Mouse (Mus musculus) forebrain, embryonic 15.5 days (tissue): Measurements from ENCODE around the gene Slpi. TPM values are rescaled to one million over a fixed set of nuclear protein-coding genes. Genes with fewer than 3 reads are reported as not detected.
"Not testable (repeated sequence)": the region's sequence is repeated elsewhere in the genome, so short reads cannot be mapped to it uniquely, and the experiment has no call there.

Source experiments
- ATAC-seq: fragments of 200-750 bp; cut with Nextera tagmentation; replicated peaks from 2 replicates; pipeline ENCODE4 v1.8.0; 2017; ENCODE audit warnings: mild to moderate bottlenecking, moderate TSS enrichment, moderate library complexity
- H3K27ac ChIP-seq: fragments of 300-500 bp; sonication (generic); replicated peaks from 2 replicates; pipeline ENCODE4 v1.5.1; 2015; ENCODE audit warnings: mild to moderate bottlenecking, inconsistent platforms
- H3K27me3 ChIP-seq: fragments of 300-500 bp; sonication (generic); 2 replicates; pipeline ENCODE4 v1.6.1; 2015; ENCODE audit warnings: inconsistent platforms
- H3K36me3 ChIP-seq: fragments of 300-500 bp; sonication (generic); 2 replicates; pipeline ENCODE4 v1.6.1; 2015; ENCODE audit warnings: mild to moderate bottlenecking, inconsistent platforms
- H3K4me1 ChIP-seq: fragments of 300-500 bp; sonication (generic); 2 replicates; pipeline ENCODE4 v1.6.1; 2015; ENCODE audit warnings: inconsistent platforms
- H3K4me2 ChIP-seq: fragments of 300-500 bp; sonication (generic); replicated peaks from 2 replicates; pipeline ENCODE4 v1.6.1; 2015; ENCODE audit warnings: mild to moderate bottlenecking, inconsistent platforms
- H3K4me3 ChIP-seq: fragments of 300-500 bp; sonication (generic); 2 replicates; pipeline ENCODE4 v1.5.1; 2015; ENCODE audit warnings: mild to moderate bottlenecking, inconsistent platforms
- H3K9ac ChIP-seq: fragments of 300-500 bp; sonication (generic); replicated peaks from 2 replicates; pipeline ENCODE4 v1.6.1; 2015; ENCODE audit warnings: mild to moderate bottlenecking, inconsistent platforms
- H3K9me3 ChIP-seq: fragments of 300-500 bp; sonication (generic); 2 replicates; pipeline ENCODE4 v1.6.1; 2016; ENCODE audit warnings: inconsistent platforms
- WGBS: fragments of 180-500 bp; shearing (Covaris S2); methylation state at CpG from one replicate; pipeline ENCODE4 v1.1.7; 2015; ENCODE audit warnings: mixed read lengths; 5-methylcytosine and 5-hydroxymethylcytosine counted together
- polyA plus RNA-seq: library from polyadenylated mRNA; unstranded; fragments of >200 nt; fragmentation: Nextera tagmentation; extraction: Ambion mirVana; gene quantifications from 2 replicates; pipeline ENCODE4 v1.2.1, GENCODE M21; 2015

Slpi gene
- polyA plus RNA-seq, 1 experiment from 2014 or later, result not detected

DNA sequence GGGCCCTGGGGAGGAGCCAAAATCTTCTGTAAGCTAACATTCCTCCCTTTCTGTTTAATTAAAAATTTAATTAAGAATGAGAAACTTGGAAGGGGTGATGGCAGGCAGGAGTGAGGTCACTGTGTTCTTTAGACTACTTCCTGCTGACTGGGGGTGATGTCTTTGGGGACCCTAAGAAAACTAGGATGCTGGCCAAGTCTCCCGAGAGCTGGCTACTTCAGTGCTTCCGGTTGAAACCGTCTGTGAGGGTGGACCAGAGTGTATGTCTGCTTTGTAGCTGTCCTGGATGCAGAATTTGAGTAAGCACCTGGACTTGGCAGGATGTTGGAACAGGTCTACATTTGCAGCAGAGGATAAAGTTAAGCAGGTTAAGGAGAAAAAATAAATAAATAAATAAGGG is 21.9 kb downstream of the Slpi start:
- Histone ChIP-seq H3K36me3 (no peaks in the 10 kb centered on the region), H3K4me3 (no peak overlapping the region), H3K9ac (no peak overlapping the region), H3K4me2 (no peak overlapping the region), H3K4me1 (no peaks in the 10 kb centered on the region), H3K9me3 (no peaks in the 10 kb centered on the region), H3K27ac (no peak overlapping the region), H3K27me3 (no peaks in the 10 kb centered on the region)
- WGBS, result 25% methylated on average over 3 of the region's 3 CpGs
- no peak for ATAC-seq

DNA sequence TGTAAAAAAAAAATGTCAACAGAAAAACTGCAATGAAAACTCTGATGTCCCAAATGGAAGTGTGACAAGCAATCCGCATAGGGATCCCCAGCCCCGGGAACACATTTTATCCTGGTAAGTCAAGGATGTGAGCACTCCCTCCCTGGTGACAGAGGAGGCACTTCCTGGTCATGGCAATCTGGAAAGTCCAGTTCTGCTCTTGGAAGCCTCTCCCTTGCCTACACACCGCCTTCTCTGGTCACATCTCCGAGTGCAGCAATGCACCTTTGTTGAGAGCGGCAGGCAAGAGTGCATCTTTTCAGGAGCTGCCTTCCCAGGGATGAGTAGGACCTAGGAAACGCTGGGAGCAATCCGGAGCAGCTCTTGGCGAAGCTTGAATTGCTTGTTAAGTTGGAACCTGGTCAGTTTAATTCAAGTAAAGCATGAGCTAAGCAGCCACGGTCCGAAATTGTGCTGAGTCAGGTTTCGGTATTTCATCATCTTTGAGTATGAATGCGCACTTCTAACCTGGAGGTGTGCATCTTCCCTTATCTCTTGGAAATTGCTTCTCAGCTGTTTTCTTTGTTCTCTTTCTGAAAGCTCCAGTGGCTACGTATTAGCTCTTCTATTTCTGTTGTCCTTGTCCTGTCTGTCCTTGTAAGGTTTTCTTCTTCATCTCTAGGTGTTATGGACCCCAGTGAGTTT is 27.8 kb downstream of the Slpi start:
- WGBS, result 30% methylated on average over 13 of the region's 13 CpGs

GRCm38 (mm10) chr2:164359668-164360067 is 29.2 kb downstream of the Slpi start:
- H3K4me3 ChIP-seq, result no peak overlapping the region
- ATAC-seq, result no peak

More for the DNA sequence above, 27.8 kb downstream of the Slpi start:
- Histone ChIP-seq H3K27ac (no peak overlapping the region), H3K9ac (no peak overlapping the region), H3K27me3 (no peaks in the 10 kb centered on the region), H3K4me2 (no peak overlapping the region), H3K4me3 (no peak overlapping the region), H3K4me1 (no peaks in the 10 kb centered on the region), H3K9me3 (no peaks in the 10 kb centered on the region), H3K36me3 (no peaks in the 10 kb centered on the region)
- no peak for ATAC-seq

DNA sequence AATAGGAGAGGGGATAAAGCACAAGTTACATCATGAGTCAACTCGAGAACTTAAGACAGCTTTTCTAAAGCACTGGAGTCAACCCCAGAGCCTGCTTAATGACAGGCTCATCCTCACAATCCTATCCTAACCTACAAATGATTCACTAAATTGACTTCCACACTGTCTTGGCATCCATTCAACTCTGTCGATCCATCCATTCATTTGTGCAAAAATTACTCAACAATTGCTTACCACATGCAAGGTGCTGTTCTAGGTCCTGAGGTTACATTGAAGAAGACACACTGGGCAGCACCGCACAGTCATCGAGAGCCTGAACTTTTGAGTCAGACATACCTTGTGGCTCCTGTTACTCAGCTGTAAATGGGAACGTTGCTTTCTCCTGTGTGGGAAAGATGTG is 29.9 kb downstream of the Slpi start:
- 90% methylated on average over 5 of the region's 5 CpGs for WGBS
- Histone ChIP-seq H3K36me3 (no peaks in the 10 kb centered on the region), H3K27me3 (no peaks in the 10 kb centered on the region), H3K9ac (no peak overlapping the region), H3K27ac (no peak overlapping the region), H3K4me2 (no peak overlapping the region), H3K9me3 (no peaks in the 10 kb centered on the region), H3K4me1 (no peaks in the 10 kb centered on the region), H3K4me3 (no peak overlapping the region)
- no peak for ATAC-seq

More at GRCm38 (mm10) chr2:164359668-164360067, 29.2 kb downstream of the Slpi start:
- H3K4me1 ChIP-seq, result no peaks in the 10 kb centered on the region
- no peak overlapping the region for H3K4me2 ChIP-seq
- no peaks in the 10 kb centered on the region for H3K27me3 ChIP-seq
- no peaks in the 10 kb centered on the region for H3K36me3 ChIP-seq
- 84% methylated on average over 5 of the region's 5 CpGs for WGBS
- H3K9ac ChIP-seq, result no peak overlapping the region
- H3K27ac ChIP-seq, result no peak overlapping the region
- no peaks in the 10 kb centered on the region for H3K9me3 ChIP-seq

GRCm38 (mm10) chr2:164358373-164358772 is 30.5 kb downstream of the Slpi start:
- Histone ChIP-seq H3K4me2 (no peak overlapping the region), H3K9me3 (no peaks in the 10 kb centered on the region), H3K36me3 (no peaks in the 10 kb centered on the region), H3K27me3 (no peaks in the 10 kb centered on the region), H3K27ac (no peak overlapping the region), H3K4me3 (no peak overlapping the region), H3K9ac (no peak overlapping the region), H3K4me1 (no peaks in the 10 kb centered on the region)
- WGBS, result 79% methylated on average over 3 of the region's 3 CpGs
- no peak for ATAC-seq

- Histone ChIP-seq H3K27me3 (no peaks in the 10 kb centered on the region), H3K9me3 (no peaks in the 10 kb centered on the region), H3K4me3 (no peak overlapping the region), H3K27ac (no peak overlapping the region), H3K4me1 (no peaks in the 10 kb centered on the region), H3K4me2 (no peak overlapping the region), H3K36me3 (no peaks in the 10 kb centered on the region), H3K9ac (no peak overlapping the region)
- WGBS, result 83% methylated on average over 11 of the region's 11 CpGs
- no peak for ATAC-seq
Observed at GRCm38 (mm10) chr2:164356177-164356967, 32.5 kb downstream of the Slpi start.

GRCm38 (mm10) chr2:164353356-164353755 is 35.5 kb downstream of the Slpi start:
- no peak for ATAC-seq
- H3K4me1 ChIP-seq, result no peaks in the 10 kb centered on the region
- no peak overlapping the region for H3K27ac ChIP-seq
- no peak overlapping the region for H3K4me3 ChIP-seq
- H3K9ac ChIP-seq, result no peak overlapping the region
- no peaks in the 10 kb centered on the region for H3K27me3 ChIP-seq
- WGBS, result 89% methylated on average over 11 of the region's 11 CpGs
- no peaks in the 10 kb centered on the region for H3K36me3 ChIP-seq
- no peaks in the 10 kb centered on the region for H3K9me3 ChIP-seq
- H3K4me2 ChIP-seq, result no peak overlapping the region

DNA sequence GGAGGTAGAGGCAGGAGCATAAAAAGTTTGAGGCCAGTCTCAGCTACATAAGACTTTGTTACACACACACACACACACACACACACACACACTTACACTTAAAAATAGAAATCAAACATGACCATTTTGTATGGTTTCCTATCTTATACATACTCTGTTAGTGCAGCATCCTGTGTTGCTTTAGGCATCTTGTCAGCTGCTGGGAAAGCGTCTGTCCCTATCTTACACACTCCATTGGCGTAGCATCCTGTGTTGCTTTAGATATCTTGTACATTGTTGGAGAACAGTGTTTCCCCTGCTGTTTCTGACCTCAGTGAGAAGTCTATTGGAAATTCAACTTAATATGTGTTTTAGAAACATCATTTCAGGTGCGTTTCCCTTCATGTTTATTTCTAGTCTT is 36.2 kb downstream of the Slpi start:
- 89% methylated on average over 3 of the region's 3 CpGs for WGBS
- Histone ChIP-seq H3K27ac (no peak overlapping the region), H3K9me3 (no peaks in the 10 kb centered on the region), H3K4me3 (no peak overlapping the region), H3K27me3 (no peaks in the 10 kb centered on the region), H3K4me1 (no peaks in the 10 kb centered on the region), H3K36me3 (no peaks in the 10 kb centered on the region), H3K9ac (no peak overlapping the region), H3K4me2 (no peak overlapping the region)
- no peak for ATAC-seq

DNA sequence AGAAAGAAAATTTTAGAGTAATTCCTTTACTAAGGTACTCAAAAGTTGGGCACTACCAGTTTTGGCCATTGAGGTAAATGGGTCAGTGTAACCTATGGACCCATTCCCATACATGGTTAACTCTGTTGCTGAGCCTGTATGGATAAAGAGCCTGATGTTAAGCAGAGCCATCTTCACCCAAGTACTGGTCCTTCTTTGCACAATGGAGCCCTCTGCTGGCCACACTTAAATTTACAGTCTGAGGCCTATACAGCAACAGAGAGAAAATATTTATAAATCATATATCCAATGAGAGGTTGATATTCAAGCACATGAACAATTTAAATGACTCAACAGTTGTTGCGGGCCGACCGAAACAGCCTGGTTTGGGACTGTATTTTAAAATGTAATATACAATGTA is 39.9 kb downstream of the Slpi start:
- Histone ChIP-seq H3K4me2 (no peak overlapping the region), H3K27ac (no peak overlapping the region), H3K36me3 (no peaks in the 10 kb centered on the region), H3K27me3 (no peaks in the 10 kb centered on the region), H3K9me3 (no peaks in the 10 kb centered on the region), H3K9ac (no peak overlapping the region), H3K4me1 (no peaks in the 10 kb centered on the region), H3K4me3 (no peak overlapping the region)
- no peak for ATAC-seq
- 94% methylated on average over 3 of the region's 3 CpGs for WGBS

GRCm38 (mm10) chr2:164347697-164348096 is 41.2 kb downstream of the Slpi start:
- not testable (repeated sequence) for H3K27me3 ChIP-seq, H3K36me3 ChIP-seq, H3K27ac ChIP-seq, H3K4me3 ChIP-seq, ATAC-seq, H3K9me3 ChIP-seq, H3K4me1 ChIP-seq, H3K4me2 ChIP-seq, H3K9ac ChIP-seq

DNA sequence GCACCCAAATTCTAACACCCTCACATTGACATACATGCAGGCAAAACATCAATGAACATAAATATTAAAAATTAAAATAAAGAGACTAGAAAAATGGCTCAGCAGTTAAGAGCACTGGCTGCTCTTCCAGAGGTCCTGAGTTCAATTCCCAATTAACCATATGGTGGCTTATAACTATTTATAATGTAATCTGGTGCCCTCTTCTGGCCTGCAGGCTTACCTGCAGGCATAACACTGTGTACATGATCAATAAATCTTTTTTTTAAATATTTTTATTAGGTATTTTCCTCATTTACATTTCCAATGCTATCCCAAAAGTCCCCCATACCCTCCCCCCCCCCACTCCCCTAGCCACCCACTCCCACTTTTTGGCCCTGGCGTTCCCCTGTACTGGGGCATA is 45.2 kb downstream of the Slpi start:
- H3K4me2 ChIP-seq, ATAC-seq, H3K36me3 ChIP-seq, H3K27ac ChIP-seq, H3K4me3 ChIP-seq, H3K9me3 ChIP-seq, H3K27me3 ChIP-seq, H3K4me1 ChIP-seq, H3K9ac ChIP-seq: not testable (repeated sequence)
- 63% methylated on average over 1 of the region's 1 CpGs for WGBS

GRCm38 (mm10) chr2:164332440-164332839 is 56.5 kb downstream of the Slpi start, which contains the start of gene Svs5:
Svs5 (plus strand) TSS chr2:164332740.
- H3K27me3 ChIP-seq, H3K4me2 ChIP-seq, H3K4me1 ChIP-seq, H3K27ac ChIP-seq, ATAC-seq, H3K4me3 ChIP-seq, H3K9ac ChIP-seq, H3K36me3 ChIP-seq, H3K9me3 ChIP-seq: not testable (repeated sequence)
- 87% methylated on average over 3 of the region's 3 CpGs for WGBS
